Mouse (Mus musculus) colon, adult 2 months (tissue): Measurements from ENCODE around the gene Mgme1. TPM values are rescaled to one million over a fixed set of nuclear protein-coding genes. Genes with fewer than 3 reads are reported as not detected.

Experiments used
- polyA plus RNA-seq: library from polyadenylated mRNA; depleted of rRNA; stranded (reverse); fragments of >200 nt; gene quantifications from 2 replicates; pipeline ENCODE4 v1.2.3, GENCODE M21; 2012; rRNA removed

Mgme1 gene
- polyA plus RNA-seq: 2.6 and 3.1 TPM in 2 replicates

GRCm38 (mm10) chr2:144270507-144271420, at the start of gene Mgme1, which contains the start of gene Snx5:
Gene Mgme1 (plus strand): TSS chr2:144270663.
Gene Snx5 (minus strand): TSS chr2:144270906.

Other genes starting within 250 kb of the Mgme1 start
- gene Banf2, start 237.6 kb upstream of the Mgme1 start, polyA plus RNA-seq: not detected in 2 replicates
- gene Snx5, start 243 bp downstream of the Mgme1 start, polyA plus RNA-seq: 49.5 and 49.9 TPM in 2 replicates
- gene Ovol2, start 61.5 kb downstream of the Mgme1 start, polyA plus RNA-seq: 39.7 and 59.7 TPM in 2 replicates
- 22.3 and 25.1 TPM in 2 replicates for gene Kat14, start 98.3 kb downstream of the Mgme1 start, polyA plus RNA-seq
- gene Pet117, start 98.3 kb downstream of the Mgme1 start, polyA plus RNA-seq: not detected in 2 replicates